ENCODE assay signal across 26 mouse cellular contexts in the genomic region with DNA sequence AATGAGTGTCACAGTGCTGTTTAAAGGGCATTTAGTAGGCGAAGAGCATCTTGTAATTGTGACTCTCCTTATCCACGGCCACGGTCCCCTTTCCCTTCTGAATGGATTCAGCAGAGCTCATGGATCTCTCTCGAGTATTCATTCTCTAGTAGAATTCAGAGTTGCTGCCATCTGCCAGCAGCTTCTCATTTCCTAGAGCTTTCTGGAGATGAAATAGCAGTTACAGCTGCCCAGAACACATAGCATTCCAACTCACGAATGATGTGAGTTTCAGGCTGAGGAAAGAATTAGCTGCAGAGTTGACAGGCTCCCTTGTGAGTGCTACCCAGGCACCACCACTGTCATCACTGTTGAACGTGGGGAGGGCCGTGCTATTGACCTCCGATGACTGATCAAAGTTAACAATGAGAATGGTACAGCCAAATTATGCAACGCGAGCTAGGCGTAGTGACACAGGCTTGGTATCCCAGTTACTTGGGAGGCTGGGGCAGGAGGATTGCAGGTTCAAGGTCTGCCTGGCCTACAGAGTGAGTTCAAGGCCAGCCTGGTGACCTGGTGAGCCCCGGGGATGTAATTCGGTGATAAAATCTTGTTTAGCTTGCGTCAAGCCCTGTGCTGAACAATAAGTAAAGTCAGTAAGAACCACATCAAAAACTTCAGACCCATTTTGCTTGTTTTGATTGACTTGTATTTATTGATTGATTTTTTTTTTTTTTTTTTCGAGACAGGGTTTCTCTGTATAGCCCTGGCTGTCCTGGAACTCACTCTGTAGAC. TPM values are rescaled to one million over a fixed set of nuclear protein-coding genes. Genes with fewer than 3 reads are reported as not detected.
DNase-seq lines count a peak whose midpoint lies in the region; ATAC-seq lines count a peak whose summit lies in the region.
"Had no signal": no experiment of that assay in that cellular context is flagged by ENCODE, and none has a peak within 500 bp of the region (broad histone marks: within the 10 kb centered on the region; RNA-seq: fewer than 3 reads in every experiment).

No protein-coding gene starts in this region.

- H3K36me3 ChIP-seq in megakaryocyte, embryonic 14.5 days (replicated peaks; ENCODE audit: low read length), result no peaks in the 10 kb centered on the region

- no peaks in the 10 kb centered on the region for H3K27me3 ChIP-seq in megakaryocyte, embryonic 14.5 days (replicated peaks)
- H3K27me3 ChIP-seq: forebrain, embryonic 13.5 days; hindbrain, embryonic 12.5 days; hindbrain, embryonic 15.5 days had no signal

- no peaks in the 10 kb centered on the region for H3K4me1 ChIP-seq in megakaryocyte, embryonic 14.5 days
- H3K4me1 ChIP-seq: forebrain, embryonic 10.5 days; forebrain, embryonic 13.5 days; hindbrain, embryonic 12.5 days; hindbrain, embryonic 15.5 days had no signal

- peak overlapping the region; percentile 48 for H3K4me3 ChIP-seq in megakaryocyte, embryonic 14.5 days (replicated peaks)
- H3K4me3 ChIP-seq: forebrain, embryonic 10.5 days; forebrain, embryonic 13.5 days; gastrocnemius, adult 2 months; hindbrain, embryonic 12.5 days; hindbrain, embryonic 15.5 days had no signal

- peak; percentile 14 to 43 for DNase-seq in left cerebral cortex, postnatal 14 days (ENCODE audit: low spot score in 2 of 2)
- no peak for DNase-seq in left cerebral cortex, adult 18-20 months (ENCODE audit: low spot score in 2 of 2)
- peak; percentile 3 for DNase-seq in right cerebral cortex, postnatal 4 days
- DNase-seq in right cerebral cortex, adult 2 months (ENCODE audit: low spot score in 2 of 2), result no peak
- DNase-seq: adrenal gland, adult 8-10 months; adrenal gland, postnatal 25 days; cerebellum, adult 18-20 months; cerebellum, adult 9-10 months; cerebellum, postnatal 14 days; gastrocnemius, adult 2 months; gastrocnemius, postnatal 14 days; heart, adult 11 months had no signal

- ATAC-seq in megakaryocyte, adult 5-6 weeks (ENCODE audit: poor library complexity, severe bottlenecking), result no peak
- ATAC-seq: CD4-positive, CD25-positive, alpha-beta regulatory T cell, adult 4 months; forebrain, embryonic 13.5 days had no signal

- intact Hi-C loops in left cerebral cortex, postnatal 14 days (cut with DNase I), result no loop called here

- peaks cover 72% of the 10 kb centered on the region for H3K9me3 ChIP-seq in megakaryocyte, embryonic 14.5 days
- H3K9me3 ChIP-seq: hindbrain, embryonic 15.5 days had no signal

RNA-seq across cellular contexts. Expression of a gene that starts 8.7 kb away (rescaled TPM):
- total RNA-seq in left cerebral cortex, postnatal 14 days (2021), result 10 to 100 TPM; 22.4 to 30.0 TPM
- 10 to 100 TPM; 24.4 to 26.8 TPM for total RNA-seq in left cerebral cortex, adult 18-20 months (2021)
- polyA plus RNA-seq in megakaryocyte, embryonic 14.5 days (2012; ENCODE audit: insufficient read depth, low replicate concordance), result 7.9 and 11.9 TPM in 2 replicates
- total RNA-seq in megakaryocyte, adult 5-6 weeks (2015), result 39.6 and 48.4 TPM in 2 replicates
- 65.4 and 292 TPM in 2 replicates for total RNA-seq in megakaryocyte, adult 5-6 weeks (2017)

RNA-seq across cellular contexts. Expression of a gene that starts 9.3 kb away (rescaled TPM):
- total RNA-seq in left cerebral cortex, postnatal 14 days (2021), result 10 to 100 TPM; 23.4 to 28.6 TPM
- total RNA-seq in left cerebral cortex, adult 18-20 months (2021), result 10 to 100 TPM; 24.7 to 25.6 TPM
- 0.17 TPM in 1 of 2 replicates, not detected in the other for polyA plus RNA-seq in megakaryocyte, embryonic 14.5 days (2012; ENCODE audit: insufficient read depth, low replicate concordance)
- 0.45 and 1.2 TPM in 2 replicates for total RNA-seq in megakaryocyte, adult 5-6 weeks (2015)
- total RNA-seq in megakaryocyte, adult 5-6 weeks (2017), result 1.7 and 4.1 TPM in 2 replicates
- total RNA-seq: gastrocnemius, adult 2 months; gastrocnemius, postnatal 14 days; gastrocnemius, postnatal 4 days; heart, adult 8-10 months; heart, postnatal 25 days; MEL had no signal
- polyA plus RNA-seq: C2C12; CD4-positive, CD25-positive, alpha-beta regulatory T cell, adult 4 months; heart, embryonic 14.5 days; heart, postnatal 0 days had no signal

Comparison
In these comparisons a context has a peak if more than half of its experiments do, and no peak if none do; other contexts are left out.
1. DNase-seq: peak in left cerebral cortex, postnatal 14 days (2 of 2) and right cerebral cortex, postnatal 4 days (single experiment); none in left cerebral cortex, adult 18-20 months (0 of 2) and right cerebral cortex, adult 2 months (0 of 2).
2. RNA of a gene that starts 9.3 kb away (total RNA-seq): 23.4 to 28.6 TPM in left cerebral cortex, postnatal 14 days and 24.7 to 25.6 TPM in left cerebral cortex, adult 18-20 months; 0.45 to 4.1 TPM in megakaryocyte, adult 5-6 weeks; every median in the first group is over 4 times any median in the second.